Mouse (Mus musculus): ENCODE measurements around the gene Ldb3. TPM values are rescaled to one million over a fixed set of nuclear protein-coding genes. Genes with fewer than 3 reads are reported as not detected.
A peak's percentile ranks its signal among the peaks of the same experiment; 100 is the strongest.

Ldb3 gene
- total RNA-seq, 2 experiments from 2014 or later, result 1,007 to 1,096 TPM

DNA sequence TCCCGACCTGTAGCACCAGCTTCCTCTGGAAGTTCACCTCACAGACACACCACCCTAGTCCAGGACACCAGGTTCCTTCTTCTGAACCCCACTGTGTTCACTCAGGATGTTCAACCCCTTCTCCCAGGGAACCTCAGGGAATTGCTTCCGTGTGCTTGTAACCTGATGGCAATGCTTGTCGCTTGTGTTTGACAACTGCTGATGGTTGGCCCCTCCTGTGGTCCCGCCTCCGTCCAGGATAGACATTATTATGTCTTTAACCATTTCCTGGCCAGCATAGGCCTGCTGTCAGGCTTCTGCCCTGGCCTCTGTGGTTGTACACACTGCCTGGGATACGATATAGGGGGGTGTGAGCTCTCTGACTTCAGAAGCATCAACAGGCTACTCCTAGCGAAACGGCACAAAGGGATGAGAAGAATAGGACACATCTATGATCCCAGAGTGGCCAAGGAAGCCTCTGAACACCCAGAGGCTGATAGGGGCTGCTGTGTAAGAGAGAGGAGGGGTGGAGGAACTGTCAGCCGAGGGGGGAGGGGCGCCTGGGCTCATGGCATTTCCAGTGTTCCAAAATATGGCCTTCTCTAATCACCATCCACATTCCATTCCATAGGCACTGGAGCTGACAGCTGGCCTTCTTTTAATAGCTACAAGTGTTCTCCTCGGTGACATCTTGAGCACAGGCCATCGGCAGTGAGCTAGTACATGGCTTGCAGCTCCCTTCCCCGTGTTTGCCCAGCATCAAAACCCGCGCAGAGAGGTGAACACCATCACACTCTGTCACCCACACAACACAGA, 3.5 kb upstream of the Ldb3 start:
- intact Hi-C loops (cut with DNase I), result no loop called here
- no peak for DNase-seq (ENCODE audit: low spot score)

DNA sequence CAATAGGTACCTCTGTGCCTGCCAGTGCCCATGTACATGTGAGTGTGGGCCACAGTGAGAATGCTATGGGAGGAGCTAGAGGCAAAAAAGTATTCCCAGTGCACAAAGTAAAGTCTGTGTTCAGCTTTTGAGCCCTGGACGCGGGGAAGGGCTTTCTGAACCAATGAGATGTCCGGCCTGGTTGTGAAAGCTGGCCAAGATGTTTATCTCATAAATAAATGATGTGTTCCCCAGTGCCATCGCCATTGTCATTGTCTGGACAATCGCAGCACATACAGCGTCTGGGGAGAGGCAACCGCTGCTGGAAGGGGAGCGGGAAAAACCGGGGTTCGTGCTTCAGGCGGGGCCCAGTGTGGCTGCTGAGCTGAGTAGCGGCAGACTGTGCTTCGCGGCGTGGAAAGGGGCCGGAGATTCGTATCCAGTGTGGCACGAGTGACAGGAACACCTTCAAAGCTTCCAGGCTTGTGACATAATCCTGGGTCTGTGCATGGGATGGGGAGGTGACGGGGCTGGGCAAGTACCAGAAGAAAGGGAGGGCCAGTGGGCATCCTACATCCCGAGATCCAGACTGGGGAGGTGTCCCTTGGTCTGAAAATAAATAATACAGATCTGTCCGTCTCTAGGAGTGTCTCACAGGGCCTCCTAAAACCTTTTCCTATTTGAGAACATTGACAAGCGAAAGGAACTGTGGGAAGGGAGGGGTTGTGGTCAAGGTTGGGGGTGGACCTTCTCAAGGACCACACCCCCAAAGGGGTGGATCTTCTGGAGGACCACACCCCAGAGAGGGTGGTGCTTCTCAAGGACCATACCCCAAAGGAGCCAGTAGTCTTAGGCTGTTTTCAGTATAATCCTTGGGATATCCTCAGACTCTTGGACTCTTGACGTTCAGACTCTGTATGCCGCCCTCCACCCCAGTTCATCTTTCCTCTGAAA, 2.5 kb upstream of the Ldb3 start:
- DNase-seq (ENCODE audit: low spot score), result no peak
- intact Hi-C loops (cut with DNase I), result no loop called here

DNA sequence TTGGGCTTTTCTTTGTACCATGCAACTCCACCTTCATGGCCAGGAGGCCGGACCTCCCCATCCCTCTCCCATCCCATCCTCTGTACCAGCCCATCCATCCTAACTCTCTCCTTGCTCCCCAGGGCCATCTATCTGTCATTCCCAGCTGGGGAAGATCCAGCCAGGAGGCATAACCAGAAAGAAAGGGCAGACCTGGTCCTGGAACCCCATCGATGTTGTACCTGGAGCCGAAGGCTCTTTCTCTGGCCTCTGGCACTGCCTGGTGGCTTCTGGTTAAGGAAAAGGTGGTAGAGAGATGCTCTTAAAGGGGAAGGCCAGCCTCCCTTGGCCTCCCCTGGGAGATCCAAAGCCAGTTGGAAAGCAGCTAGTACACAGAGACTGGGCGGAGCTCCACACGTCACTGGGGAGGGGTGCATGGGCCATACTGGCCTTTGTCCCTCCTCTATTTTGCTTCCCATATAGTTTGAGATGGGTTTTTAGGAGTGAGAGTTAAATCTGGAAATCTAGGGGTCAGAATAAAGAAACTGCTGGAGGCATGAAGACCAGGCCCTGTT, 1.6 kb upstream of the Ldb3 start:
- intact Hi-C loops (cut with DNase I), result no loop called here
- no peak for DNase-seq (ENCODE audit: low spot score)

DNA sequence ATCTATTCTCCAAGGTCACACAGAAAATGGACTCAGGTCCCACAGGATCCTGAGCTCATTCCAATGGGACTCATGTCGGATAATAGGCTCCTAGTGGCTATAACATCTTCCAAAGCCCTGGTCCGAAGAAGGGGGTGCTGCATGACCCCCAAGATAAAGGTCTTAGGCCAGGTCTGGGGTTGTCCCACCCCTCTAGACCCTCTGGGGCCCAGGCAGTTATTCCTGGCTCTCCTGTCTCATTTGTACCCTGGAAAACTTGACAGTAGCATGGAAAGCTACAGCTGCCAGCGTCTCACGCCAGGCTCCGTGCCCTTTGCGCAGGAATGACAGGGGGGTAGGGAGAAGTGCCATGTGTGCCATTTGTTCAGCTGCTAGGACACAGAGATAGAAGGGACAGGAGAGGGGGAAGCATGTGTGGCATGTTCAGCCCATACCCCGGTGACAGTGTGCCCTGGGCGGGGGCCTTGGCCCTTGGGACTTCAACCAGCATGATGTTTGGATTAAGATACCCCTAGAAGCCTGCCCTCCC, 767 bp upstream of the Ldb3 start:
- DNase-seq (ENCODE audit: low spot score), result no peak
- intact Hi-C loops (cut with DNase I), result no loop called here

DNA sequence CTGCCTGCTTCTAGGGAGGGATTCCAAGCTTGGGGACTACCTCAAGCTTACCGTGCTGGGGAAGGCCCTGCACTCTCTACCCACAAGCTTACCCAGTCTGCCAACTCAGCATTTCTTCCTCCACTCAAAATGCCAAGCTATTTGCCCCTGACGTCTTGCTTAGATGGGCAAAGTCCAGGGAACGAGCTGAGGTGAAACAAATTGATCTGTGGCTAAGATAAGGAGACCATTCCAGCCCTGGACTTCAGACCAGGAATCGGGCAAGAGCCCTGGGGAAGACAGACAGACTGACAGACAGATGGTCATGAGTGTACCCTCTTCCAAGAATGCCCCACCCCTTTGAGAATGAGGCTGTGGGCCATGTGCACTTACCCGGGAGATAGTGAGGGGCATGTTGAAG, 477 bp downstream of the Ldb3 start:
- DNase-seq (ENCODE audit: low spot score), result no peak
- intact Hi-C loops (cut with DNase I), result no loop called here

DNA sequence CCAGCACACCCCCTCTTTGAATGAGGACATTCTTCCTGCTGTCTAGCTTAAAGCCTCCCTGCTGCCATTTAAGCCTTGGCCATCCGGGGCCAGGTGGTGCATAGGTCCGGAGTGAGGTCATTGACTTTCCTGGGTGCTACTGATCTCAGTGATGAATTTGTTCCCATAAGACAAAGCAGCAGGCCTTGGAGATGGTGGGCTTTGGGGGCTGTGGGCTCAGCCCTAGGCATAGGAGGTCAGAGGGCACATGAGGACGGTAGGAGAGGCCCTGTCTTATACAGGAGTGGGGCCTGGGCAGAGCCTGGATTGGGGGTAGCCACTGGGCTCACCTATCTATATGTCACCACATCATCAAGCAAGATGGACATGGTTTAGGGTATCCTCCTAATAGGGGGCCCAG, 1.6 kb downstream of the Ldb3 start:
- DNase-seq (ENCODE audit: low spot score), result no peak
- intact Hi-C loops (cut with DNase I), result no loop called here

DNA sequence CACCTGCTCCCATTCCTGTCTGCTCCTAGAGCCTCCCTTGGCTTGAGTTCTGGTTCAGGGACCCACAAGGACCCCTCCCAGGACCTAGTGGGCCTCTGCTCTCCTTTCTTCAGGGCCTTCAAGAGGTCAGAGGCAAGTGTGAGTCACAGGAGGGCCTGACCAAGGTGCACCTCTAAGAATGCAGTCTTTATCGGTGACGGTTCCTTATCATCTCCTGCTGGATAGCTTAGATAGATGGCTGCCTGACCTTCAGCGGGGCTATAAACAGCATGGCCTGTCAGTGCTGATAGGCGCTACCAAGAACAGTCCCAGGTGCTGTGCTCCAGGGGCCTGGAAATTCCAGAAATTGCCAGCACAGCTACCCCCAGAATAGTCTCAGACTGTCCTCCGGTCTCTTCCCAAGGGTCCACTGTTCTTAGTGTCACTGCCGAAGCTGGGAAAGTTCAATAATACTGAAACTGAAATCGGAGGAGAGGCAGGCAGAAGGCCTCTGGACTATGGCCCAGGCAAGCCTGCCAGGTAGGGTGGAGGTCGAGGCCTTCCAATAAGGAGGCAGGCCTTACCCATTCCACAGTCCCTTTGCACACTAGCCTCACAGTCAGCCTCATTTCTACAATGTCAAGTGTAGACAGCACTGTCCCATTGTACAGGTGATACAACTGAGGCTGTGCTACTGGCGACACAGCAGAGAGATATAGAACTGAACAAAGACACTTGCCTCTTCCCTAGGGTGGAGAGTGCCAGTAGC, 3.0 kb downstream of the Ldb3 start:
- intact Hi-C loops (cut with DNase I), result no loop called here
- DNase-seq (ENCODE audit: low spot score), result no peak

DNA sequence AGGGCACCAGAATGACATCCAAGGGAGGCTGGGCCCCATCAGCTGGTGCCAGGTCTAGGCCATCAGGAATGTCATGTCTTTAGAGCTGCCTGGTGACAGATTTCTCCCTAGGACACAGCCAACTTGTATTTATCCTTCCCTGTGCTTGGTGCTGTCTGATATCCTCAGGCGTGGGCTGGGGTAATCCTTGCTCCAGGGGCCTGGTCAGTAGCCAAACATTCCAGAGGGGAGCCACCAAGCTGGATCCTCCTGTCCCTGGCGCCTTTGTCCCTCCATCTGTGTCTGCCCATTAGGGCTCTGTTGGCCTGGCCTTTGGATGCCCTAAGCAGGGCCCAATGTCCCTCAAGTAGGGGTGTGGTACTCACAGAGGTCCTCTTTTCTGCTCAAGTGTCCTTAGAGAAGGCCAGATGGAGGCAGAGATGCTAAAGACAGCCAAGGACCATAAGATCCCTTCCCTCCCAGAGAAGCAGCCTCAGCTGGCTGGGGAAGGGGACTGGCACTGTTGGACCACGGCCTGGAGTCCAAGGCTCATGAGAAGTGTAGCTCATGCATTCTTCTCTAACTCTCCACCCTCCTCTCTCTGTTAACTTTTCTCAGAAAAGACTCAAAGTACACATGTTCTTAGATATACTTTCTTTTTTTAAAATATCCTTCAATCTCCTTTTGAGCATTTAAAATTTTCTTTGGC, 5.6 kb downstream of the Ldb3 start:
- DNase-seq (ENCODE audit: low spot score), result no peak
- intact Hi-C loops (cut with DNase I), result no loop called here

DNA sequence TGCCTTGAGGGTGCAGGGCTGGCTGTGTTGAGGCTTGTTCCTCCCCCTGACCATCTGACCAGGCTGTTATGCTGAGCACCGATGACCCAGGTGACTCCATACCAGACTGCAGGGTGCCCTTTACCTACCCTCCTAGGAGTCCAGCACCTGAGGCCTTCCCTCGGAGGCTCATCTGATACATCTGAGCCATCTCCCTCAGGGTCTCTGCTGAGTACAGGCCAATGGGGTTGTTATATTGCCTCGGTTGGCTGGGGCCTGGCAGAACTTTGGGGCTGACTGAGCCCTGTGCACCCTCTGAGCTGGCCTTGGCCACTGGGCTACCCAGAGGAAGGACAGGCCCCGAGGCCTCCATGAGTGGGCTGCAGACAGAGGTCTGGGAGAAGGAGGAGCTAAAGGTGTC, 11.6 kb downstream of the Ldb3 start:
- intact Hi-C loops (cut with DNase I), result no loop called here
- no peak for DNase-seq (ENCODE audit: low spot score)

DNA sequence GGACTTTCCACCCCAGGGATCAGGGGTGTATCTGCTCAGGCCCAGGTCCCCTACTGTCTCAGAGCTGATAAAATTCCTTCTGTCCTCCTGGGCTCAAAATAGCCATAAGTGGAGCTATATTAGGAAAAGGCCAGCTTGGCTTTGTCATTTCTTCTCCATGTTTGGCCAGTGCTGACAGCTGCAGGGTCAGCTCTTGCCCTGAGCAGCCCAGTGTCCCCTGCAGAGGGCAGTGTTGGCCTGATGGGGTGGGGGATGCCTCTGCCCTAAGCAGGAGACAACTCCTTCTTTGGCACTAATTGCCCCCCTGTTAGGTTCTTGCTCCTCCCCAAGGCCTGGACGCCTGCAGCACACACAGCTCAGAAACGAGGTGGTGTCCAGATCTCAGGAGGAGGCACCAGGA, 14.4 kb downstream of the Ldb3 start:
- DNase-seq (ENCODE audit: low spot score), result peak; percentile 55
- intact Hi-C loops (cut with DNase I), result loop anchor here (5.0 kb wide), 1 partner anchor 202 kb away; the partner anchor contains the start of gene Sncg

DNA sequence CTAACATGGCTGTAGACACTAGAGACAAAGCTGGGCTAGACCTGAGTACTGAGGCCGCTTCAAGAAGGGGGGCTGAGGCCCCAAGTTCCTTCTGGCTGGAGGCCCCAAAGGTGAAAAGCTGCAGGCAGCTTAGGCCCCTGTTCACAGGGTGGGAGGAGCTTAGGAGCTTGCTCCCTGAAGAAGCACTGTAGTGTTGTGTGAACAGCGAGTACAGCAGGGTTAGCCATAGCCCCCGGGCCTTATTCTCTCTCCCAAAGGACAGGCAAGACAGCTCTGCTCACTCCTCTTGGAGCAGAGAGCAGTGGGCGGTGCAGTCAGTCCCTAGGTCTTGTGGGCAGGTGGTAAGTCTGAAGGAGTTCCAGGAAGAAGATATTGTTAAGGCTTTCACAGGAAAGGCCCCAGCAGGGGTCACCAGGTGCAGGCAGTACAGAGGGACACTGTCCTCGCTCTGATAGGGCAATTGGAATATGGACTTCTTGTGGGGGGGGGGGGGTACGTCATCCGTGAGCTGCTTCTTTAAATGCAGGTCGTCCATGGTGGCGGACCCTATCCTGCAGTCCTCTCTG, 15.1 kb downstream of the Ldb3 start:
- intact Hi-C loops (cut with DNase I), result loop anchor here (5.0 kb wide), 1 partner anchor 201 kb away; the partner anchor contains the start of gene Sncg
- DNase-seq (ENCODE audit: low spot score), result no peak

DNA sequence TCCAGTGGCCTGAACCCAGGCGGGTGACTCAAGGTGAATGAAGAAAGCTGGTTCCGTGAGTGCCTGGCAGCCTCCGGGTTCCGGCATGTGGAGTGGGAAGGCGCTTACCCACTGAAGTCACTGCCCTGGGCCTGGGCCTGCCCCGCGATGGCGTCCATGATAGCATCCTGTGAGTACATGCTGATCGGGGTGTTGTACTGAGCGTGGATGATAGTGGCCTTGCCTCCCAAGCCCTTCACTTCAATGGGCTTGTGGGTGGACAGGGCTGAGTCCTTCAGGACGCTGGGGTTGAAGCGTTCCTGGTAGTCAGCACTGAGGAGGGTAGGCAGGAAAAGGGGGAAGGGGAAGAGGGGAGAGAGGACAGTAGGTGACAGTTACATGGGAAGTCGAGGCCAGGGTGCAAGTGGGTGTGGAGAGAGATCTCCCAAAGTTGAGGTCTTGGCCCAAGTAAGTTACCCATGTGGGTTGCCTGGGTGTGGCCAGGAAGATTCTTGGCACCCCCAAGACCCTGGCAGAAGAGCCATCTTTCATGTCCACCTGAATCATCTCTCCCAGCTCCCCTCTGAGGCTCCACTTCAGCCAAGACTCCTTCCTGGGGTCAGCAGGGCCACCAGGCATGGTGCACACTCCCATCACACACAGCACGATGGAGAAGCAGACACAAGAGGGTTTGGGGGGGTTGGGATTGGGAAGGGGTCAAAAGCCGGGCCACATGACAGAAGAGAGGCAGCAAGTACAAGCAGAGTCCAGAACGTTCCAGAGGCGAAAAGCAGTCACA, 16.7 kb downstream of the Ldb3 start:
- no peak for DNase-seq (ENCODE audit: low spot score)
- intact Hi-C loops (cut with DNase I), result loop anchor here (5.0 kb wide), 1 partner anchor 199 kb away; the partner anchor contains the start of gene Sncg

DNA sequence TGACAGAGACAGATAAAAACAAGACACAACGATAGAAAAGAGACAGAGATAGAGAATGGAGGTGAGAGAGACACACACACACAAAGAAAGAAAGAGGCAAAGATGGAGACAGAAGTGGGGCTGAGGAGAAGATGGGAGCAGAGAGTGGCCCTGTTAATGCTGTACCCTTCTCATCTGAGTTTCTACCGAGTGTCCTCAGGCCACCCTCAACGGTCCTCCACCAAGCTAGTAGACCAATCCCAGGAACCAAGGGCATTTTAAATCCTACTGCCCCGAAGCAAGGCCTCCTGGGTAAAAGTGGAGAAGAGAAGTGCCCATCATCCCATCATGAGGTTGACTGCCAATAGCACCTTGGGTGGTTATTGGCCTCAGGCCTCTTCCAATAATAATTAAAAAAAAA, 17.6 kb downstream of the Ldb3 start:
- DNase-seq (ENCODE audit: low spot score), result no peak
- intact Hi-C loops (cut with DNase I), result loop anchor here (5.0 kb wide), 1 partner anchor 199 kb away; the partner anchor contains the start of gene Sncg

DNA sequence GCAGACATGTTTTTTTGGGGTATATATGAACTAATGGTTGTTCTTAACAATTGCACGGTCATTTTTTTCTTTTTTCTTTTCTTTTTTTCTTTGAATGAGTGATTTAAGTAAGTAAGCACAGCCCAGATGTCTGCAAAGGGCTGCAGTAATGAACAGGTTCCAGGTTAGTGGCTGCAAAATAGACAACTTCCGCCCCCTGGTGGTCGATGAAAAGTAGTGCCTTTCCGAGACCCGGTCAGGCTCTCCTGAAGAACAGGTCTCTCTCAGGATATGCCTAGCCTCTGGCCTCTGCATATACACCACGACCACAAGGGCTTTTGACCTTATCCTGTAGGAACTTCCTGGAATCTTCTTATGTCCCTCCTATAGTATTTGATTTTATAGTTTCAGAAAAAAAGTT, 18.2 kb downstream of the Ldb3 start:
- intact Hi-C loops (cut with DNase I), result loop anchor here (5.0 kb wide), 1 partner anchor 198 kb away; the partner anchor contains the start of gene Sncg
- DNase-seq (ENCODE audit: low spot score), result no peak

DNA sequence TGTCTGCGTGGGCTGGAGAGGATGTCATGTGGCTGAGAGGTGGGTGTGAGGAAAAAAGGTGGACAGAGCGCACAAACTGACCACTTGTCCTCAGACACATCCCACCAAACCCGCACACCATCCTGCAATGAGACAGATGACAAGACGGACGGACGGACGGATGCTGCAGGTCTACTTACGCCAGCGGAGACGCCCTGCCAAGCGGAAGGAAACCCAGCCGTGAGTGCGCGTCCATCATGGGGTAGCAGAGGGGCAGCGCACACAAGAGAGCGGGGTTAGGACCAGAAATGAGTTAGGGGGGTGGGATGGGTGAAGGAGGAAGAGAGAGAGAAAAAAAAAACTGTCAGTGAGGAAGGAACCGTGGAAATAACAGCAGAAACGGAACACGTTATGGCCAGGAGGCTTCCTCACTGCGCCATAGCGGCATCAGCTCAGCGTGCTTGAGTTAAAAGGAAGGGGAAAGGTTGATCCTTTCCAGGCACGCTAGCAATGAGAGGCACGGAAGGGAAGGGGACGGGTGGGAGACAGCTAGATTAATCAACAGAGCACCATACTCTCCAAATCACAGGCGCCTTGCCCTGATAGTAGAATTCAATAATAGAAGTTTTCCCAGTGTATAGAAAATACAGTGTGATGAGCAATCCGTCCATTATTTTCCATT, 18.8 kb downstream of the Ldb3 start:
- intact Hi-C loops (cut with DNase I), result loop anchor here (5.0 kb wide), 2 partner anchors 112 to 197 kb away; partner anchors contain the start of gene Sncg
- DNase-seq (ENCODE audit: low spot score), result no peak

DNA sequence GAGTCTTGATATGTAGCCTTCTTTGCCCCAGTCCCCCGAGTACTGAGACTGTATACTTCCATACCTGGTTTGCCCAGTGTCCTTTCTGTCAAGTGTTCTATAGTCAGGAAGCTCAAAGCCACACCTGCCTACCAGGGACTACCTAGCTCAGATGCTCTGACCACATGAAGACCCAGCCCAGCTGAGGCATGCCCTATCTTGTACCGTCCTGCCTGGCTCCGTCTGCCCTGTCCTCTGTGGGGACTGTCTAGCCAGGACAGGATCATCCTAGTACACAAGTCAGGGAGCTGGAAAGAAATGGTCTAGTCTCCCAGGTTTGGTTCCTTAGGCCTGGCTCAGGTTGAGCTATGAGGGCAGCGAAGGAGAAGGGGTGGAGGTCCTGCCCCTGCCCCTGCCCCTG, 19.9 kb downstream of the Ldb3 start:
- DNase-seq (ENCODE audit: low spot score), result no peak
- intact Hi-C loops (cut with DNase I), result loop anchor here (5.0 kb wide), 1 partner anchor 111 kb away; no protein-coding TSS in a partner anchor

DNA sequence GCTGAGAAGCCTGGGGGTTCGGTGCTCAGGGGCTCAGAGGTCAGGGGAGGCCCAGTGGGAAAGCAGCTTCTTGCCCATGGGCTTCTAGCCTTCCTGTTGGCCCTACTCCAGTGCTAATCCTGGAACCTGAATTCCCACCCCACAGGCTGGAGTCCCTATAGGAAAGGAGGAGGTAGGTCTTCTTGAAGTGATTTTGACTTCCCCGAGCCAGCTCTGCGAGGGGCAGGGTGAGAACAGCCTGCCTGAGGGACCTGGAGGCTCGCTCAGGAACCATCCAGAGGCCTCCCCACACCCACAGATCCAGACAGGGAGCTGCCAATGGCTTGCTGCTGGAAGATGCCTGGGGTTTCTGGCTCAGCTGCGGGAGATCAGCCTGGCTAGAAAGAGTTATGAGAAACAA, 20.8 kb downstream of the Ldb3 start:
- no peak for DNase-seq (ENCODE audit: low spot score)
- intact Hi-C loops (cut with DNase I), result loop anchor here (5.0 kb wide), 1 partner anchor 110 kb away; no protein-coding TSS in a partner anchor
